Mouse (Mus musculus): Measurements from ENCODE around the gene Tnfsf8. TPM values are rescaled to one million over a fixed set of nuclear protein-coding genes. Genes with fewer than 3 reads are reported as not detected.

The Tnfsf8 gene
- 24.9 TPM for polyA plus RNA-seq (2017; shearing (Covaris generic))

GRCm38 (mm10) chr4:63860688-63861540 lies at the start of gene Tnfsf8:
TSS of gene Tnfsf8 (minus strand) at chr4:63861347.

Other genes with a start within 250 kb of the Tnfsf8 start
- gene Tex48, start 238.9 kb downstream of the Tnfsf8 start, polyA plus RNA-seq (2017; shearing (Covaris generic)) = not detected
- not detected for gene Gm11214, start 198.0 kb downstream of the Tnfsf8 start, polyA plus RNA-seq (2017; shearing (Covaris generic))
- gene Tnfsf15, start 116.2 kb downstream of the Tnfsf8 start, polyA plus RNA-seq (2017; shearing (Covaris generic)) = not detected
- not detected for gene Tnc, start 185.7 kb upstream of the Tnfsf8 start, polyA plus RNA-seq (2017; shearing (Covaris generic))